Mouse (Mus musculus) neutrophil, adult 59 days (primary cell): ENCODE results near the gene Bbs2. TPM values are rescaled to one million over a fixed set of nuclear protein-coding genes. Genes with fewer than 3 reads are reported as not detected.

ENCODE experiments used
- total RNA-seq, 2 experiments: library from RNA; stranded (reverse); gene quantifications; 1 replicate in 1 of 2; 2 replicates in 1 of 2; pipeline ENCODE4 v1.2.4; 2023

The Bbs2 gene
- total RNA-seq: 1 to 10 TPM; 2.4 to 3.5 TPM

DNA sequence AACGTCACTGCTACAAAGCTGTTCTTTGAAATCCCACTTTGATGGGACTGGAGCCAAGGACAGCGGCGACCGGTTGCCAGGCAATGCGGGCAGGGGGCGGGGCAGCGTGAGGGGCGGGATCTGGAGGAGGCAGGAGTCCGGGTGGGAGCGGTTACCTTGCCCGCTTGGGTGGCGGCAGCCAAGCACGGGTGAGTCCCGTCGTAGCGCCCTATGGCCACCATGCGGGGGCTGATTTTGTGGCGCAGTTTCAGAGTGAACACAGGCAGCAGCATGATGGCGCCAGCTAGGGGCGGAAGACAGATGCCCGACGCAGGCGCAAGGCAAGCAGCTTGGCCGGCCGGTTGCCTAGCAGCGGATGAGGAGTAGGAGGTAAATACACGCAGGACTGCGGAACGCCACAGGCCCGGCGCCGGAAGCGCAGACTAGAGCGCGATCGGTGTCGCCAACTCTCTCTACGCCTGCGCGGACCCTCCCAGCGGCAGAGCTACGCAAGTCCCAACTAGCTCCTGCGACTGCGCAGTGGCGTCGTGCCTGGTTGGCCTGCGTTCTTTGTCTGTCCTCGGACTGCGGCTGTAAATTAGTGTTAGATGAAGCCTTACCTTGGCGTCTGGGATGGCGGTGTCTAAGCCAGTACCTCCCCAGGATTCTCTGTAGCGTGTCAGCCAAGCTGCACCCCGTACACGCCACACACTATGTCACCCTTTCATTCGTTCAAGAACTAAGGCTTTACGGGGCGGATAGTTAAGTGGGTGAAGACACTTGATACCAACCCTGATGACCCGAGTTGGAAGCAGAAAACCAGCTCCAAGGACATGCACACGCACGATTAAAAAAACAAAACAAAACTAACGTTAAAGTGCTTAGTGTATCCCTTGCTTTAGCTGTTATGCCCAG is at the start of gene Bbs2:
Bbs2 (minus strand) TSS at position 848 of the 894 bp plus-strand sequence.

GRCm38 (mm10) chr8:94136933-94137332 is 38.2 kb upstream of the Bbs2 start, which contains the start of gene Mt4:
Mt4 (plus strand) TSS chr8:94137197.

GRCm38 (mm10) chr8:94036944-94037524 is 61.7 kb downstream of the Bbs2 start, which contains the start of the genes Nudt21 and Ogfod1:
Nudt21 (minus strand) TSS chr8:94037031.
Ogfod1 (plus strand) TSS chr8:94037198.

Other genes with a start within 250 kb of the Bbs2 start
- 100 to 1,000 TPM; 106 to 112 TPM for gene Amfr, start 86.1 kb downstream of the Bbs2 start, total RNA-seq
- gene Nudt21, start 61.9 kb downstream of the Bbs2 start, total RNA-seq: 10 to 100 TPM; 23.2 to 32.0 TPM
- 10 to 100 TPM in 1 of 2 experiments, 1 to 10 TPM in 1; 9.3 to 11.7 TPM for gene Ogfod1, start 61.7 kb downstream of the Bbs2 start, total RNA-seq
- gene Mt4, start 38.3 kb upstream of the Bbs2 start, total RNA-seq: not detected
- gene Mt3, start 53.7 kb upstream of the Bbs2 start, total RNA-seq: not detected
- 10 to 100 TPM in 1 of 2 experiments, 1 to 10 TPM in 1; 9.4 to 16.5 TPM for gene Mt2, start 73.7 kb upstream of the Bbs2 start, total RNA-seq
- gene Mt1, start 80.2 kb upstream of the Bbs2 start, total RNA-seq: 10 to 100 TPM; 44.6 to 55.1 TPM
- gene Nup93, start 115.6 kb upstream of the Bbs2 start, total RNA-seq: 10 to 100 TPM; 16.2 to 17.6 TPM
- gene Slc12a3, start 230.3 kb upstream of the Bbs2 start, total RNA-seq: 1 to 10 TPM; 1.4 to 1.5 TPM